Mouse (Mus musculus): ENCODE data around the gene Slc47a1.

Slc47a1 gene

DNA sequence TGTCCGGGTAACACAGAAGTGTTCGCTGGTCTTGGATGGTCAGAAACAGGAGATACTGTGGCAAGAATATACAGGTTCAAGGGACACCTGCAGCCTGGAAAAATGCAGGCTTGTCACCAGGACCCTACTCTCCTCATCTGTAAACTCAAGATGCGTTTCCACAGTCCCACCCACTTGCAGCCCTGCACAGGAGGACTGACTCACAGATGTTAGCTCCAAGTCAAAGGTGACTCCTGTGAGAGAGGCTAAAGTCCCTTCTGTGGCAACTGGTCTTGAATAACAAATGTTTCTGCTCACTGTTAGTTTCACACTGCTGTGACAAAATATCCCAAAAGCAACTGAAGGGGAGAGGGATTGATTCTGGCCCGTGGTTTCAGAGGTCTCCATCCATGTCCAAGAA is 506 bp upstream of the Slc47a1 start:
- DNase-seq (ENCODE audit: low spot score), result no peak

DNA sequence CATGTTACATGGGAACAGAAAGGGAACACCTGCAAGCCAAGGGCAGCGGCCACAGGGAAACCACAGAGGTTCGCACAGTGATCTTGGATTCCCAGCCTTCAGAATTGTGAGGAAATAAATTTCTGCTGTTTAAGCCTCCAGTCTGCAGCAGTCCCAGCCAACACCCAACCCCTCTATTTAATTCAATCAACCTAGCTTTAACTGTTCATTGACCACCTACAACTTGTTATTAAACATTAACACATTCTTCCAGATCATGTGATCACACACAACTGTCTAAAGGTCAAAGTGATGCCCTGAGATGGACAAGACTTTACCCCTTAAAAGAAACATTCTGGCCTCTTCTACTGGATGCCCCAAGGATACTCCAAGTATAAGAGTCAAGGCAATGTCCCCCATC is 9.5 kb downstream of the Slc47a1 start:
- DNase-seq (ENCODE audit: low spot score), result no peak

DNA sequence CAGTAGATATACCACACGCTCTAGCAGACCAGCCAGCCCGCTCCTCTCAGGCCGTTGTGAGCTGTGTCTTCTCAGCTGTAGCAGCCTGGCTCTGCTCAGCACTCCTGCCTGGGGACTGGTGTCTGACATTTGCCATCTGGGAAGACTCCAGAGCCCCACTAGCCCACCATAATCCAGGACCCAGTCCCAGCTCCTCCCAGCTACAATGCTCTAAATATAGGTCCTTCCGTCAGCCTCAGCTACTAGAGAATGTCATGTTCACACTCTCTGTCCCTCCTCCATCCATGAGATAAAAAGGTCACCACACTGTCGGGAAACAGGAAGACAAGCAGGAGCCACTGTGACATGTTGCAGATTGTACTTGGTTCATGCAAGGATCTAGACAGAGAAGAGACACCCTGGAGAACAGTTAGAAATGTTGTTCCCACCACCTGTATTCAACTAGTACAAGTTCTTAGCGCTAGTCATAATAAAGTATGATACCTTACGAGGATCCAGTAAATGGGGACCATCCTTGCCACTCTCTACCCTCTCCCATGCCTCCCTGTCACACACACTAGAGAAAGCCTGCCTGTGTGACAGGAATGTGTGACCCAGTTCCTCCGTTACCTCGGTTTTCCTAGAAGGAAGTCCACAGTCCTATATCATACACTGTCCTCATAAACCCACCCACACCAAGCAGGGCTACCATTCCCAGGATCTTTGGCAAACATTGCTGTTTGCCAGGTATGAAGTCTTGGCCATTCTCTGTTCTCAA is 11.4 kb downstream of the Slc47a1 start:
- no peak for DNase-seq (ENCODE audit: low spot score)

DNA sequence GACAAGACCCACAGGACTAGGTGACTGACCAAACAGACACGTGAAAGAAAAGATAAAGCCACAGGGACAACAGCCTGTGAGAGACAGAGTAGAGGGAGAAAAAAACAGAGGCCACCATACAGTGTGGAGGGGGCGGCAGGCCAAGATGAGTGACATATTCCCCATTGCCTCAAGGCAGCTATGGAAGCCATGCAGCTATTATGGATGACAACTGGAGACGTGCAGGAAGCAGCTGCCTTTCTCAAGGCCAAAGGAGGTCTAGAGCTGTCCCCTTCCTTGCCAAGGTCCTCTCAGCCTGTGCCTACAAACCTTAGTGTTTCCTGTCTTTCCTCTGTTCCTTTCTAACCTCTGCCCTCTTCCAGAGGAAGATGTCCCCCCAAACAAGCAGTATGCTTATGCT is 12.2 kb downstream of the Slc47a1 start:
- DNase-seq (ENCODE audit: low spot score), result no peak

DNA sequence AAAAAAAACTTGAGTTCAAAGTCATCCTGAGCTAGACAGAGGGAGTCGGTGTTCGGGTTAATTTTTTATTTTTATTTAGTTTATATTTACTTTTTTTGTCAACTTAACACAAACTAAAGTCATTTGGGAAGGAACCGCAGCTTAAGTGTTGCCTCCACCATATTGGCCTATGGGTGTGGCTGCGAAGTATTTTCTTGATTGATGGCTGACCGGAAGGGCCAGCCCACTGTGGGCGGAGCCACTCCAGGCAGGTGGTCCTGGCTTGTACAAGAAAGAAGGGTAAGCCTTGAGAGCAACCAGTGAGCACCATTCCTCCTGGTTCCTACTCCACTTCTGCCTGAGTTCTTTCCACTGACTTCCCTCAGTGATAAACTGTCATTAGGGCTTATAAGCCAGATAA is 14.0 kb downstream of the Slc47a1 start:
- DNase-seq (ENCODE audit: low spot score), result no peak

DNA sequence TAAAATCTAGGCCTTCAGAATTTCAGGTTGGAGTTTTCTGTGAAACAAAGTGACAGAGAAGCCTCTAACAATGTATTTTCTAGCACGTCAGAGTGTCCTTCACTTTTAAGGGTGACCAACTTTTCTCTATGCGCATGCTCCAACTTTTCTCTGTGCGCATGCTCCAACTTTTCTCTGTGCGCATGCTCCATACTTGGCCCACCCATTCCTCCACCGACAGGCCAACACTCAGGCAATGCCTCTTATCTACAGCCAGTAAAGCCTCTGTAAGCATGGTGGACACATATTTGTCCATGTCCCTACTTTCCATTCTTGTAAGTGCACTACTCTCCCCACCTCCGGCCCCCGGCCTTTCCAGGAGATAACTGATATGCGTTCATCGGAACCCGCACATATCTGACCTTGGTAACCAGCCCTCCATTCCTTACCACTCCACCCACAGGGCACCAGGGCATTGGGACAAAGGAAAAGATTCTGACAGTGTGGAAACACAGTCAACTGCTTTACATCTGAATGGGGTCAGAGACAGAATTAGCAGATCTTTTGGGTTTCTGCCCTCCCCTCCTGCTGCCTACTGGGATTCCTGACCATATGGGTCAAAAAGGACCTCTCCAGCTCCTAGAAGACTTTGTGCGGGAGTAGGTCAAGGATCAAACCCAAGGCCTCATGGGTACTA is 16.5 kb downstream of the Slc47a1 start:
- no peak for DNase-seq (ENCODE audit: low spot score)

DNA sequence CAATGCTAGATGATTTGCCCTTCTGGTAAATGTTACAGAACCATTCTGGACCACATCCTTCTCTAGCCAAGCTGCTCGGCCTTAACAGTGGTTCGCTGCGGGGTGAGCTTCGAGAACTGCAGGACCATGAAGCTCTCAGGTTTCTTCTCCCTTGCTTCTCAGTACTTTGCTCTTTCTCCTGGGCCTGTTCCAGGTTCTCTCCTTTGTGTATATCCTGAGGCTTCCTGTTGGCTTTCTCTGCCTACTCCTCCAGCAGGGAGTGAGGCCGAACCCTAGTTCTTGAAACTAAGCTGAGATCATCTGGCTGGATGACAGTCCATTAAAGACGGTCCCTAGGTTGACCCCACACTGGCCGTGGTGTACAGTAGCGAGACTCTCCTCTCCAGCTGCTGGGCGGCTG is 21.5 kb downstream of the Slc47a1 start:
- no peak for DNase-seq (ENCODE audit: low spot score)

DNA sequence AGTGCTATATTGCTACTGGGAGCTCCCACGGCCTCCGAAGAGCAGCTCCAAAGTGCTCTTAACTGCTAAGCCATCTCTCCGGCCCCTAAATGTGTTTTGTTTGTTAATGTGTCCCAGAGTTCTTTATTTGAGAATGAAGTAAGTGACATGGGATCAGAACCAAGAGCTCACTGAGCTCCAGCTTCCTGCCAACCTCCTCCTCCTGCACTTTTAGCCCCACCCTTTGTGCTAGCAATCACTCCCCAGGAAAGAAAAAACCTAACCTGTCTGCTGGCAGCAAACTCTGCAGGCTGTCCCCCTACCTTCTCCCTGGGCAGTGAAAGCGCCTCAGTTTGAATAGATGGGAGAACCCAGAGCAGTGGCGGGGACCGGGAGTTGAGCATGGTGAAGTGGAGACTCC is 22.0 kb downstream of the Slc47a1 start:
- DNase-seq (ENCODE audit: low spot score), result no peak

DNA sequence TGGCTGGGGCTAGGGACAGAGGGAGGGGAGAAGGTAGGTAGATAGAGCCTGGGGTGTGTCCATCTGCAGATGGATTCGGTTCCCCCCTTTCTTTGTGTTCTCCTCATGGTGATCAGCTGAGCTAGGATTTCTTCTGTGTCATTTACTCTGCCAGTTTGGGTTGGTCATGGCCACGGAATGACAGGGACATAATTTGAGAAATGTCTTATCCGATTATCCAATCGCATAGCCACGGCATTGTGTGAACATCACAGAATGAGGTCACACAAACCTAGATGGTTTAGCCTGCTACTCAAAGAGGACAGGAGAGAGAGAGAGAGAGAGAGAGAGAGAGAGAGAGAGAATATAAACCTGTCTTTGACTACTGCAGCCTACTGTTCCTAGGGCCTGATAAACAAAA is 22.8 kb downstream of the Slc47a1 start:
- DNase-seq (ENCODE audit: low spot score), result no peak

DNA sequence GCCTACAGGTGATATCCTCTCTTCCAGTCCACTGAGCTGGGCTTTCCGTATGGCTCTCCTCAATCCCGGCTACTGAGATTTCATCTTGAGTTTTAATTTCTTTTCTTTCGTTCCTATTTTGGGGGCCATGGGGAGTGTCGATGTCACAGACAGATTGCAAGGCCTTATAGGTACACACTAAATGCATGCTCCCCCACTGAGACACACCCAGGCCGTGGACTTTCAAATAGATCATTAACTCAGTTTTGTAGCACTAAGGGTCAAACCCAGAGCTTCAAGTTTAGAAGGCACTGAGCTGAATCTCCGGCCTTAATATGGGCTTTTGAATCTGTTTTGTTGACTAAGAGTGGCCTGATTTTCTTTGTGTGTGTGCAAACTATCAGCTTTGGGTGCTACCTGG is 23.8 kb downstream of the Slc47a1 start:
- DNase-seq (ENCODE audit: low spot score), result no peak

DNA sequence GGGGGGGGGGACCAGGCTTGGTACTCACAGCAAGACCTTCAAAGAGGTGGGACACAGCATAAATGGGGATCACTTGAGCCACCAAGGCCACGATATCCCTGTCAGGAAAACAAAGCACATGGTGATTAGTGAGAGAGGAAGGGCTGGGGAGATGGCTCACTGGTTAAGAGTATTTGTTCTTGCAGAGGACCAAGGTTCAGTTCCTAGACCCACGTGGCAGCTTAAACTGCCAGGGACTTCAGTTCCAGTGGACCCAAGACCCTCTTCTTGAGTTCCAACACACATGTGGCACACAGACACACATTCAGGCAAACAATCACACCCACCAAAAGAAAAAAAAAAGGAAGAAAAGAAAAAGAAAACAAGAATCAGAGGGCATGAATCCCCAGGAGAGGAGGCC is 25.1 kb downstream of the Slc47a1 start:
- no peak for DNase-seq (ENCODE audit: low spot score)

DNA sequence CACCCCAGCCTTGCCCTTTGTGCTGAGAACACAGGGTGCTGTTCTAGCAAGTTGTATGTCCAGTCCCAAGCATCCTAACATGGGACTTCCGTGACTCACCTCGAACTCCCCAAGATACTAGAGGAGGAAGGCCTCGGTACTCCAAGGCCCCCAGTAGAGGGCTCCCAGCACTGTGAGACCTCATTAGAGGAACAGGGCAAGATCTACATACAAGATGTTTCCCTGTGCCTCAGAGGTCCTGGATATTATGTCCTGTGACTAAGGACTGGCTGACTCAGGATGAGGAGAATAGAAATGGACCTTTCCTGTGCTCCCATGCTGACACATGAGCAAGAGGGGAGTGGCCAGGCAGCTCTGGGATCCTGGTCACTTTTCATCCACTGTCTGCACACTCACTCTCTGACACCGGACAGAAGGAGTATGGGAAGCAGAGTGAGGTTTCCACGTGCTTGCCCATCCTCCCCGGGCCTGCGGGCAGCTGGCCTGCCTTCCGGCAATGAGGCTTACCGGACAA is 25.9 kb downstream of the Slc47a1 start:
- DNase-seq (ENCODE audit: low spot score), result no peak

DNA sequence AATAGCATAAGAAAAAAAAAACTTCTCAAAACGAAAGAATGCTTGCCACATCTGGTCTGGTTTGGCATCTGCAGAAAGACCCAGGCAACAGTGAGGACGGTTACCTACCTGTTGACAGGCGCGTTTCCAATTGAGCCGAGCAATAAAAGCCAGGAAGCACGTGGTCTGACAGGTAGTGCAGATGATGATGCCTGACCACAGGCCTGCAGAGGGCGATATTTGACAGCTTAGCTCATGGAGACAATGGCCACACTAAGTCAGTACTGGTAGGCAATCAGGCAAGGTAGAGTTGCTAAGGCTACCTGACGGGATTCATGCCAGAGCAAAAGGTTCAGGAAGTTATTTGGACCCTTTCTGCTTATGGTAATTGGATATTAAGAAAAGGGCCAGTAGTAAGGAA is 28.8 kb downstream of the Slc47a1 start:
- DNase-seq (ENCODE audit: low spot score), result peak; percentile 26

DNA sequence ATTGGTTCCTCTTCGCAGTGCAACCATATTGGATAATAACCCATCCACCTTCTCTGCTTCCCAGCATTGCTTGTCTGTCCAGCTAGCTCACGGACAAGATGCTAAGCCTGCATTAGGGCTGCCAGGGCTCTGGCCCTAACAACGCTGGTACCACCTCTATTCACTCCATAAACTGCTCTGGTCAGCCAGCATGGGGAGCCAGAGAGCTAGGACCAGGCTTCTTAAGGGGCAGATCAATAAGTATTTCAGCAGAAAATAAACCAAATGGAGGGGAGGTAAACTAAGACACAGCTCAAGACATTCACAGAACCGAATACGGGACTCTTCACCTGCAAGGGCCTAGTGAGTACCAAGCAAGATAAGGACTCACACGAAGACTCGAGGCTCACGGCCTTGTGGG is 32.0 kb downstream of the Slc47a1 start:
- DNase-seq (ENCODE audit: low spot score), result no peak

DNA sequence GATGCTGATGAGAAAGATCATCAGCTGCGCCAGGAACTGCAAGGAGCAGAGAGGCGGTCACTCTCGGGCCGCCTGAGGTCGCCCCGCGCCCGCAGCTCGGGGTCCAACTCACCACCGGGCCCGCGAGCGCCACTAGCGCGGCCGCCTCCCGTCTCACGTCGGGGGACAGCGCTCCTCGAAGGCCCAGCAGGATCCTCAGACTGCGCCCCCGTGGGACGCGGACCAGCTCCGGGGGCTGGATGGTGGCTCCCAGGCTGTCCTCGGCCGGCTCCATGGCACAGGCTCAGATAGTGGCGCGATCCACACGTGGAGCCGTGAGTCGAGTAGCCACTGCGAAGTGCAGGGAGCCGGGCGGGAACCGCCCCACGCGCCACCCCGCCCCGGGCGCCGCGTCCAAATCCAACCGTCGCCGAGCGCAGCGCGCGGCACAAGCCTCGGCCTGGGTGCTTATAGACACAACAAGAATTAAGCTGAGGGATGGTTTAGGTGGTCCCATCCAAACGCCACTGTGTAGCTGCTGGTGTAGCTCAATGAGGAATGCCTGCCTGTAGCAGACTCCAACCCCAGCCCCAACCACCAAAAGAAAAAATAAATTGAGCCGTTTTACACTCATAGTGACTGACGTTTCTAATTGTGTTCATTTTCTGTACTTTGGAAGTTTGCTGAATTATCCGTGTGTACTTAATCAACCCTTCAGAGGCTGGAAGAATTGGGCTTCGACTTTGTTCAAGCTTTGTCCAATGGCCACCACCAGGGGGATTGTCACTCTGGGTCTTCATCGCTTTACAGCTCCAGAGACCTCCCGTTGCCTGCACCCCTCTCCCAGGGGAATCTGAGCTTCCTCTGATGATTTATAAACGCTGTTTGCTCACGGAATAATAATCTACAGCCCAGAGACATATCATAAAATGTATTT is 35.4 kb downstream of the Slc47a1 start, which contains the start of gene Slc47a2:
TSS of gene Slc47a2 (minus strand) at position 356 of the 916 bp plus-strand sequence.
- DNase-seq (ENCODE audit: low spot score), result no peak

DNA sequence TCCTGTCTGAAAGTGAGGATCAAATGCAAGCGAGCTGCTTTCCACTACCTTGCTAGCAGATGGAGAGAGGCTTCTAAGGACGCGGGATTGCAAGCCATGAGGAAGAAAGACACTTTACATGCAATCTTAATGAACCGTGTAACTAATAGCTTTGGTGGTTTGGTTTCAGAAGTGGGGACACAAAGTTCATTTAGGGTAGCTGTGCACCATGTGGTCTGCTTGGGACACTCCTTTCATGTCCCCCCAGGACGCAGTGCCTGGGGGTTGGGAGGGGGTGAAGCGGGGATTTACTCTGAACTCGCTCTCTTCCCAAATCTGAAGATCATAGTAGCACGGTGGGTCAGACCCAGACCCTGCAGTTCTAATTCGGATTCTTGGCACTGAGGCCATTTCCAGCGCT is 36.2 kb downstream of the Slc47a1 start:
- no peak for DNase-seq (ENCODE audit: low spot score)

DNA sequence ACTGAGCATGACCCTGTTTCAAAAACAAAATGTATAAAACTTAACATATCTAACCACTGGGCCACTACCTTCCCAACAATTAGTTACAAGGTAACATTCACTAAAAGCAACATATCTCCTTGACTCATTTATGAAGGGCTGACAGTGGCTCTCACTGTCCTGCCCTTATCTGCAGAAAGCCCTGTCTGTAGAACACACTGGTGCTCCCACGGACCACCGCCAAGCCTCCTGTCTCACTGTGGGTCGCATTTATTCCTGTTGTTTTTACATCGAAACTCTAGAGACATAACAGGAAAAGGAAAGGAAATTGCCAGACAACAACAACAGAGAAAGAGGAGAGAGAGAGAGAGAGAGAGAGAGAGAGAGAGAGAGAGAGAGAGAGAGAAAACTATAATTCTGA is 36.9 kb downstream of the Slc47a1 start:
- DNase-seq (ENCODE audit: low spot score), result no peak

DNA sequence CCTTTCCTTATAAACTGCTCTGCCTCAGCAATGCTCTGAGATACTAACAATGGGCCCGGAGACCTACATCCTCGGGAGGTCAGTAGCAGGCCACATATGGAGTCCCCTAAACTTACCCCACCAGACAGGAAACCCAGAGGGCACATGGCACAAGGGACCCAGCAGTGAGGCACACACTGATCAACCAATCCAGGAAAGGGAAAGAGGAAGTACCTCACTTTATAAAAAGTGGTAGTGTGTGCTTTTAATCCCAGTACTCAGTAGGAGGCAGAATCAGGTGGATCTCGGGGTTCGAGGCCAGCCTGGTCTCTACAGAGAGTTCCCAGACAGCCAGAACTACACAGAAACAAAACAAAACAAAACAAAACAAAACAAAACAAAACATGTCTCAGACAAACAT is 37.8 kb downstream of the Slc47a1 start:
- no peak for DNase-seq (ENCODE audit: low spot score)

DNA sequence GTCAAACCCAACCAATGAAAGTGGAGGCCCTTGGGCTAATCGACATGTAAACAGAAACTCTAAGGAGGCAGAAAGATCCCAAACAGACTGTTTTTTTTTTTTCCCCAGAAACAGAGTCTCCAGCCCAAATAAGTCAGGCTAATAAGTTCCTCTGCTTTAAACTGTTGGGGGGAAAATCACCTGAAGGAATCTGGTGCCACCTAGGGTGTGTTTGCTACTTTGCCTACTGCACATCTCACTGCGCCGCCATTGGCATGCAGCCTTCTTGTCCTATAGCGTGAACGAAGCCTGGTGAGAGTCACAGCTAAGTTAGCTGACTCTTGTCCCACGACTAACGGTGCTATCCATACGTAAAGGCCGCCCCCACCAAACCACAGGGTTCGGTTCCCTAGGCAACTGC is 40.6 kb downstream of the Slc47a1 start:
- no peak for DNase-seq (ENCODE audit: low spot score)

DNA sequence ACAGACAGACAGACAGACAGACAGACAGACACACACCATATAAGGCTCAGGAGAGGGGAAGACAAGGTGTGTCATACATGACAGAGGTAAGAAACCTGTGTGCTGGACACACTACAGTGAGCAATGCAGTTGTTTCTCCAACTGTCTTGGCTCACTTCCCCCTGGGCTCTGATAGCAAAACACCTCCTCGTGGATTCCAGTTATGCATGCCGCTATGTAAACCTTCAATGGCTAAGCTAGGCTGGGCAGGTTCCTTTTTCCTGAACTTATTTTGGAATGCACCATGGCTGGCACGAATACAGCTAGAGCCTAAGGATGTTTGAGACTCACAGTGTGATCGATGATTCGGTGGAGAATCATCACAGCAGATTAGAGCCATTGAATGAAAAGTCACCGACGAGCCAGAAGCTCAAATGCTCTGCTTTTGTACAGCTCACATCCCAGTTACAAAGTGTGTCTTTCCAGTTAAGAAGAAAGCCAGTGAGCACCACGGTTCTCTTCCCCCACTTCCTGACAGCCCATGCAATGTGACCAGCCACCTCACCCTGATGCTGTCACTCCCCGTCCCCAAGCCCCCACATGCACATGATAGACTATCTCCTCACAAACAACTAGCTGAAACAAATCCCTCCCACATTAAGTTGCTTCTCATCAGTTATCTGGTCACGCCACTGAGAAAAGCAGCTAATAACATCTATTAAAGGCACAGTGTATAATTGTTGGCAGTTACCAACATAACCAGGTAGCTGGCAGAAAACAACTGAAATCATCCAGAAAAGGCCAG is 57.0 kb downstream of the Slc47a1 start:
- DNase-seq (ENCODE audit: low spot score), result no peak

DNA sequence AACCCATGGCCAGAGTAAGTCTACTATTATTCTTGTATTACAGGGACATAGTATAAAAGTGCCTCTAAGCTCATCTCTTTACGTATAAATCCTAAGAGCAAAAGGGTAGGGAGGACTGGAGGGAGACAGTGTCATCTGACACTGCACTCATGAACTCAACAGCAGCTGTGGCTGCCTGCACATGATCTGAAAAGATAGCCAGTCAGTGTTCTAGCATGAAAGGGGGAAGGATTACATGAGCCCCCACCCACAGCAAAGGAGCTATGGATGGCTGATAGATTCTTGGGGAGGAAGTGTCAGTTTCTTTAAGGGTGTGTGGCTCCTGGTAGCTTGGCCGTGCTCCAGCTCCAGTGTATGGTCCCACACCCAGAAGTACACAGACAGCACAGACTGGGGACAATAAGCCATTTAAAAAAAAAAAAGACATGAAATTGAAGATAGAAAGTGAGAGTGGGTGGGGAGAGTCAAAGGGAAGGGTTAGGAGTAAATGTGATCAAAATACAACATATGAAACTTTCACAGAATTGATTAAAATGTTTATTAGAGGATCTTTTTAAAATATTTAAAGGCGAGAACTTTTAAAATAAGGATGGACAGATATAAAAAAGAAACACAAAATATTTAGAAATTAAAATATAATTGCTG is 58.1 kb downstream of the Slc47a1 start:
- no peak for DNase-seq (ENCODE audit: low spot score)
